Mouse (Mus musculus): ENCODE measurements around the gene Trp53i11.
A peak's percentile ranks its signal among the peaks of the same experiment; 100 is the strongest.

Gene Trp53i11

GRCm38 (mm10) chr2:93242166-93242565 is 54.8 kb downstream of the Trp53i11 start:
- no peak for DNase-seq (ENCODE audit: low spot score)

DNA sequence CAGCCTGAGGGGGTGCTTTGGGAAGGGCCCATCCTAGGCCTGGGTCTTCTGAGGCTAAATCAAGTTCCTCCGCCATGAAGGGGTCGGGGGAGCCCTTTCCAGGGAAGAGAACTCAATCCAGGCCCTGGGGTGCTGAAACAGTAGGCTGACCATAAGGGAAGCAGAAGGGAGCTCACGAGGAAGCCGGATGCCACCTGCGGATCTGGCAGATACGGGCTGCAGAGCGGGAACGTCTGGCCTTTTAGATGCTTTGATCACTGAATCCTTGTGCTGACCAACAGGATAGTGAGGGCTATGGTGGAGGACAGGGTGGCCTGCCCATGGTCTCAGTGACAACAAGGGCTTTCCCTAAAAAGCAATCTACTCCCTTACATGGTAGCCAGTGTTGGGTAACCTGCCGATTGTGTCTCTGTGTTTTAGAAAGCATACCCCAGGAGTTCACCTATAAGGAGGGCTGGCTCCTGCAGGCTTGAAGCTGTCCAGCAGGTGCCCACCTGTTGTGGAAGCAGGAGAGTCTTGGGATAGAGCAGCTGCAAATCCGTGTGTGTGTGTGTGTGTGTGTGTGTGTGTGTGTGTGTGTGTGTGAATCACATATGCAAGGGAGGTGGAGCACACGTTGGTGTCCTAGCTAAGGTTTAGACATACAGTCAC is 56.2 kb downstream of the Trp53i11 start:
- DNase-seq (ENCODE audit: low spot score) = no peak

DNA sequence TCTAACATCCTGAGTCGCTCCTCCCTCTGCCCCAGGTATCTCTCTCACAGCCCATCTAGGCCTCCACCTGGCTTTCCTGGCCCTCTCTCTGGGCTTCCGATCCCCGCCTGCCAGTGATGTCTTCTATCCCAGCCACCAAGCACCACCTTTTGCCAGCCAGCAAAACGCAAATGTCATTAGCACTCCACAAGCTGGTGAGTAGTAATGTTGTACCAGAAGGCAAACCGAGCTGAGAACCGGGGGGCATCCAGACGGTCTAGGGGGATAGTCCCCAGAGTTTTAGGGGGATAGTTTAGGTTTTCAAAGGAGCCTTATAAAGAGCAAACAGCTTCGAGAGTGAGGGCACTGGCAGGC is 56.7 kb downstream of the Trp53i11 start:
- DNase-seq (ENCODE audit: low spot score) = no peak

DNA sequence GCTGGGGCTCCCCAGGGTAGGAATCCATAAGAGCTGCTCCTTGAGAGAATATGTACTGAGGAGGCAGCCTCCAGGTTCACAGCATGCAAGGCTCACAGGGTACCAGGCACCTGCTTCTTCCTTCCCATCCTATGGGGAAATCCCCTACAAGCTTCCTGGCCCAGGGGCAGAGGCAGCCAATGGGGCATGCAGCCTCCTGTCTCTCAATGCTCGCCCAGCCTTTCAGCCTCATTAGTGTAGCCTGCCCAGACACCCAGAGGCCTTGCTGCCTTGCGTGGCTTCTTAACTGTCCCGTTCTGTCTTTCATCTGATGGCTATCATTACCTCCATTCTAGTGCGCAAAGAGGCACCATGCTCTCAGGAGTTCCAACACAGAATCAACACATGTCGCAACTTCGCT is 61.7 kb downstream of the Trp53i11 start:
- DNase-seq (ENCODE audit: low spot score) = peak; percentile 44

- no peak for DNase-seq (ENCODE audit: low spot score)
Observed at GRCm38 (mm10) chr2:93250611-93251010, 63.3 kb downstream of the Trp53i11 start.

Measured in MN1 (cell line).